Mouse (Mus musculus): ENCODE measurements around the gene Sytl3. TPM values are rescaled to one million over a fixed set of nuclear protein-coding genes. Genes with fewer than 3 reads are reported as not detected.
A peak's percentile ranks its signal among the peaks of the same experiment; 100 is the strongest.

Gene Sytl3
- total RNA-seq, 2 experiments from 2014 or later, result 0.49 to 0.74 TPM

GRCm38 (mm10) chr17:6747478-6747877 is 88.6 kb downstream of the Sytl3 start:
- Histone ChIP-seq H3K4me3 (no peak overlapping the region), H3K27ac (no peak overlapping the region)
- TF ChIP-seq CTCF (conservative IDR thresholded peaks at IDR 0.05), result no peak
- DNase-seq (ENCODE audit: low spot score in 2 of 2), result no peak

GRCm38 (mm10) chr17:6748779-6749464 is 90.0 kb downstream of the Sytl3 start:
- no peak for DNase-seq (ENCODE audit: low spot score in 2 of 2)
- Histone ChIP-seq H3K27ac (no peak overlapping the region), H3K4me3 (no peak overlapping the region)
- no peak for TF ChIP-seq CTCF (conservative IDR thresholded peaks at IDR 0.05)

- no peak overlapping the region for H3K4me3 ChIP-seq
- DNase-seq (ENCODE audit: low spot score in 2 of 2), result no peak
- TF ChIP-seq CTCF (conservative IDR thresholded peaks at IDR 0.05), result no peak
- H3K27ac ChIP-seq, result no peak overlapping the region
Observed at GRCm38 (mm10) chr17:6751221-6751859, 92.4 kb downstream of the Sytl3 start.

GRCm38 (mm10) chr17:6752375-6752774 is 93.5 kb downstream of the Sytl3 start:
- H3K4me3 ChIP-seq, result no peak overlapping the region
- DNase-seq (ENCODE audit: low spot score in 2 of 2), result no peak
- H3K27ac ChIP-seq, result no peak overlapping the region
- no peak for TF ChIP-seq CTCF (conservative IDR thresholded peaks at IDR 0.05)

GRCm38 (mm10) chr17:6755176-6755575 is 96.3 kb downstream of the Sytl3 start:
- Histone ChIP-seq H3K4me3 (no peak overlapping the region), H3K27ac (peak overlapping the region; percentile 43; the same call in 1 of the 2 replicates)
- TF ChIP-seq CTCF (conservative IDR thresholded peaks at IDR 0.05), result no peak
- no peak for DNase-seq (ENCODE audit: low spot score in 2 of 2)

GRCm38 (mm10) chr17:6755873-6756272 is 97.0 kb downstream of the Sytl3 start:
- no peak for TF ChIP-seq CTCF (conservative IDR thresholded peaks at IDR 0.05)
- Histone ChIP-seq H3K4me3 (no peak overlapping the region), H3K27ac (peak overlapping the region; percentile 43; the same call in 1 of the 2 replicates)
- no peak for DNase-seq (ENCODE audit: low spot score in 2 of 2)

GRCm38 (mm10) chr17:6757902-6758301 is 99.0 kb downstream of the Sytl3 start:
- no peak overlapping the region for H3K27ac ChIP-seq
- no peak overlapping the region for H3K4me3 ChIP-seq
- no peak for TF ChIP-seq CTCF (conservative IDR thresholded peaks at IDR 0.05)
- DNase-seq (ENCODE audit: low spot score in 2 of 2), result no peak

- DNase-seq (ENCODE audit: low spot score in 2 of 2), result no peak
- Histone ChIP-seq H3K27ac (no peak overlapping the region), H3K4me3 (no peak overlapping the region)
- TF ChIP-seq CTCF (conservative IDR thresholded peaks at IDR 0.05), result no peak
Observed at GRCm38 (mm10) chr17:6758845-6759244, 100.0 kb downstream of the Sytl3 start.

- no peak; the same call in 1 of the 2 replicates for TF ChIP-seq CTCF (conservative IDR thresholded peaks at IDR 0.05)
- Histone ChIP-seq H3K4me3 (no peak overlapping the region), H3K27ac (no peak overlapping the region)
- no peak for DNase-seq (ENCODE audit: low spot score in 2 of 2)
Observed at GRCm38 (mm10) chr17:6759717-6760292, 100.9 kb downstream of the Sytl3 start.

GRCm38 (mm10) chr17:6763513-6764226 is 104.8 kb downstream of the Sytl3 start:
- no peak for TF ChIP-seq CTCF (conservative IDR thresholded peaks at IDR 0.05)
- no peak for DNase-seq (ENCODE audit: low spot score in 2 of 2)
- H3K27ac ChIP-seq, result no peak overlapping the region
- no peak overlapping the region for H3K4me3 ChIP-seq

- TF ChIP-seq CTCF (conservative IDR thresholded peaks at IDR 0.05), result no peak
- no peak overlapping the region for H3K27ac ChIP-seq
- no peak for DNase-seq (ENCODE audit: low spot score in 2 of 2)
- H3K4me3 ChIP-seq, result no peak overlapping the region
Observed at GRCm38 (mm10) chr17:6764227-6764593, 105.3 kb downstream of the Sytl3 start.

GRCm38 (mm10) chr17:6764730-6765129 is 105.8 kb downstream of the Sytl3 start:
- no peak for DNase-seq (ENCODE audit: low spot score in 2 of 2)
- no peak for TF ChIP-seq CTCF (conservative IDR thresholded peaks at IDR 0.05)
- no peak overlapping the region for H3K27ac ChIP-seq
- no peak overlapping the region for H3K4me3 ChIP-seq

- H3K4me3 ChIP-seq, result no peak overlapping the region
- TF ChIP-seq CTCF (conservative IDR thresholded peaks at IDR 0.05), result no peak
- no peak for DNase-seq (ENCODE audit: low spot score in 2 of 2)
- no peak overlapping the region for H3K27ac ChIP-seq
Observed at GRCm38 (mm10) chr17:6765886-6766285, 107.0 kb downstream of the Sytl3 start.

Data from layer of hippocampus, adult 2 months (tissue).